Mouse (Mus musculus) telencephalon, adult 2 months (tissue): ENCODE data around the gene Srprb.

Experiments used
- DNase-seq: peaks from one replicate; pipeline ENCODE4 v3.0.0-alpha.2; 2011; ENCODE audit warnings: low read depth, low spot score

Gene Srprb

GRCm38 (mm10) chr9:103146257-103146656, 55.7 kb downstream of the Srprb start:
- no peak for DNase-seq

GRCm38 (mm10) chr9:103145351-103145750, 56.6 kb downstream of the Srprb start:
- DNase-seq: no peak

DNA sequence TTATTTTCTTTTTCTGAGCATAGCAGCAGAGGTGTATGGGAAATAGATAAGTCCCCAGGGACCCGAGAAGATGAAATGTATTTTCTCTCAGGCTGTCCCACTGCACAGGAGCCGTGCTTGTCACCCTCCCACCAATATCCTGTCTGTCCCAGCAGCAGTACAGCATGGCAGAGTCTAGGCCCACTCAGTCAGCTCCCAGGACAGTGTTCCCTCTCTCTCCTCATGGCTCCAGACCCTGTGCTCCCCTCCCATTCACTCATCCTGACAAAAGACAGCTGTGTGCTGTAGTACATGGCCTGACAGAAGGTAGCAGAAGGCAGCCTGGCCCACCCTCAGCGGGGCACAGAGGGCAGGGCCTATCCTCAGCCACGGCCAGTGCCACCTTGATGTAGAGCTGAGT, 58.1 kb downstream of the Srprb start:
- no peak for DNase-seq

GRCm38 (mm10) chr9:103141266-103141665, 60.7 kb downstream of the Srprb start:
- no peak for DNase-seq

DNA sequence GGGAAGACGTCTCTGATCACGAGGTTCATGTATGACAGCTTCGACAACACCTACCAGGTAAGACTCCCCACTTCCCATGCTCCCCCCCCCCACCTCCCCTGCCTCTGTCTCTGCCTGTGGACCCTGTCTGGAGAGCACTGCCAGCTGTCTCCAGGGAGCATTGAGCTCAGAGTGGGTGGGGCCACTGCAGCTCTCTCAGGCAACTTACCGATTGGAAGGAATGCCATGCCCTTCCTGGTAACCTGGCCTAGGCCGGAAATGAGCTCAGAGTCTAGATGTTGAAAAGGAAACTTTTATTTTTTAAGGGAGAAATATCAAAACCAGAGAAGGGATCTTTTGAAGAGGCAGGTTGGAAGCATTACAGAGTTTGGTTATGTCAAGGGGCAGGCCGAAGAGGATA, 61.6 kb downstream of the Srprb start:
- no peak for DNase-seq

DNA sequence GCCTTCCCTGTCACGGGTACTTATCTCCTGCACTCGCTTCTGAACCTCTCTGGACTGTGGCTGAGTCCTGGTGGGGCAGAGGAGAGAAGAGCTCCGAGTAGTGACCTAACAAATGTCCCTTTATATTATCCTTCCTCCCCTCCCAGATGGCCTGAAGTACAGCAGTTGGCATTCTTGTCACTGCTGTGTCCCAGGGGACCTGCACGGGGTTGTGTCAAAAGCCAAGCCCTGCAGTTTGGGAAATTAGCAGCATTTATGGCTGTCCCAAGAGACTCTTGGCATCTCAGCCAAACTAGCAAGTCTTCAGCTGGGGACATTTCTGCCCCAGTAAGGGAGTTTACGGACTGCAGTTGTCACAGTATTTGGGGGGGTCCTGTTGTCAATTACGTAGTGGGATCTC, 62.5 kb downstream of the Srprb start:
- no peak for DNase-seq
